Mouse (Mus musculus) layer of hippocampus, postnatal 36 days (tissue): Measurements from ENCODE around the gene Olfr837. TPM values are rescaled to one million over a fixed set of nuclear protein-coding genes. Genes with fewer than 3 reads are reported as not detected.
"Not testable (repeated sequence)": the region's sequence is repeated elsewhere in the genome, so short reads cannot be mapped to it uniquely, and the experiment has no call there.

ENCODE experiments used
- DNase-seq, 2 experiments: peaks; one replicate each; pipeline ENCODE4 v3.0.0; 2022
- total RNA-seq, 2 experiments: library from RNA; stranded (reverse); gene quantifications; 2 replicates each; pipeline ENCODE4 v1.2.3; 2021

Olfr837 gene
- not detected for total RNA-seq

- no peak for DNase-seq
Observed at GRCm38 (mm10) chr9:19136017-19136416, at the start of gene Olfr837. Gene Olfr837, plus strand, starts transcription at chr9:19136317.

- not testable (repeated sequence) for DNase-seq
Observed at GRCm38 (mm10) chr9:19092889-19093753, 43.0 kb upstream of the Olfr837 start.

- DNase-seq: no peak
Observed at GRCm38 (mm10) chr9:19097286-19097685, 38.8 kb upstream of the Olfr837 start.

- no peak for DNase-seq
Observed at GRCm38 (mm10) chr9:19120082-19120481, 16.0 kb upstream of the Olfr837 start, which contains the start of gene Olfr836. Gene Olfr836, plus strand, starts transcription at chr9:19120382.

- no peak for DNase-seq
Observed at GRCm38 (mm10) chr9:19177212-19177611, 41.1 kb downstream of the Olfr837 start, which contains the start of gene Olfr839-ps1. Gene Olfr839-ps1, minus strand, starts transcription at chr9:19177312.

Other genes with a start within 250 kb of the Olfr837 start
- not detected for gene Olfr832, start 199.2 kb upstream of the Olfr837 start, total RNA-seq
- not detected for gene Olfr834, start 148.3 kb upstream of the Olfr837 start, total RNA-seq
- not detected for gene Olfr835, start 103.6 kb upstream of the Olfr837 start, total RNA-seq
- gene Olfr836, start 15.9 kb upstream of the Olfr837 start, total RNA-seq: not detected
- gene Olfr839-ps1, start 41.0 kb downstream of the Olfr837 start, total RNA-seq: under 1 TPM; 0.05 to 0.07 TPM
- not detected for gene Olfr843, start 115.7 kb downstream of the Olfr837 start, total RNA-seq
- gene Olfr844, start 180.0 kb downstream of the Olfr837 start, total RNA-seq: not detected
- gene Olfr845, start 200.1 kb downstream of the Olfr837 start, total RNA-seq: not detected
- not detected for gene Olfr846, start 227.7 kb downstream of the Olfr837 start, total RNA-seq
- not detected for gene Olfr847, start 242.4 kb downstream of the Olfr837 start, total RNA-seq